Mouse (Mus musculus): ENCODE data around the gene Lrrk1. TPM values are rescaled to one million over a fixed set of nuclear protein-coding genes. Genes with fewer than 3 reads are reported as not detected.

The Lrrk1 gene
- polyA plus RNA-seq, 1 experiment from 2014 or later, result 6.9 TPM

- H3K4me1 ChIP-seq, result no peaks in the 10 kb centered on the region
- H3K4me2 ChIP-seq (replicated peaks), result no peak overlapping the region
- no peaks in the 10 kb centered on the region for H3K36me3 ChIP-seq
- WGBS, result 88% methylated on average over 8 of the region's 8 CpGs
- no peak overlapping the region for H3K27ac ChIP-seq (replicated peaks)
- H3K9ac ChIP-seq (replicated peaks), result no peak overlapping the region
- H3K9me3 ChIP-seq, result no peaks in the 10 kb centered on the region
- no peaks in the 10 kb centered on the region for H3K27me3 ChIP-seq
- no peak for ATAC-seq (ENCODE audit: low FRiP score, low read depth)
- no peak overlapping the region for H3K4me3 ChIP-seq
Observed at GRCm38 (mm10) chr7:66332340-66332739, 55.8 kb downstream of the Lrrk1 start.

- 92% methylated on average over 9 of the region's 9 CpGs for WGBS
- Histone ChIP-seq H3K9ac (replicated peaks) (no peak overlapping the region), H3K9me3 (no peaks in the 10 kb centered on the region), H3K36me3 (no peaks in the 10 kb centered on the region), H3K27me3 (no peaks in the 10 kb centered on the region), H3K4me2 (replicated peaks) (no peak overlapping the region), H3K4me3 (no peak overlapping the region), H3K4me1 (no peaks in the 10 kb centered on the region), H3K27ac (replicated peaks) (no peak overlapping the region)
- no peak for ATAC-seq (ENCODE audit: low FRiP score, low read depth)
Observed at GRCm38 (mm10) chr7:66330610-66331009, 57.5 kb downstream of the Lrrk1 start.

GRCm38 (mm10) chr7:66327516-66327915 is 60.6 kb downstream of the Lrrk1 start:
- Histone ChIP-seq H3K27ac (replicated peaks) (no peak overlapping the region), H3K4me1 (no peaks in the 10 kb centered on the region; the same call in 1 of the 2 replicates), H3K9me3 (no peaks in the 10 kb centered on the region), H3K36me3 (no peaks in the 10 kb centered on the region), H3K4me3 (no peak overlapping the region), H3K4me2 (replicated peaks) (no peak overlapping the region), H3K27me3 (no peaks in the 10 kb centered on the region), H3K9ac (replicated peaks) (no peak overlapping the region)
- no peak for ATAC-seq (ENCODE audit: low FRiP score, low read depth)
- whole genome bisulfite sequencing, result 53% methylated on average over 2 of the region's 2 CpGs

GRCm38 (mm10) chr7:66325419-66326053 is 62.6 kb downstream of the Lrrk1 start:
- no peak for ATAC-seq (ENCODE audit: low FRiP score, low read depth)
- WGBS, result 71% methylated on average over 3 of the region's 3 CpGs
- H3K27ac ChIP-seq (replicated peaks), result no peak overlapping the region

GRCm38 (mm10) chr7:66323252-66324015 is 64.7 kb downstream of the Lrrk1 start:
- Histone ChIP-seq H3K4me2 (replicated peaks) (no peak overlapping the region), H3K36me3 (no peaks in the 10 kb centered on the region), H3K4me3 (no peak overlapping the region), H3K27ac (replicated peaks) (no peak overlapping the region), H3K4me1 (peaks cover 6% of the 10 kb centered on the region), H3K9me3 (no peaks in the 10 kb centered on the region), H3K27me3 (no peaks in the 10 kb centered on the region), H3K9ac (replicated peaks) (no peak overlapping the region)
- no peak for ATAC-seq (ENCODE audit: low FRiP score, low read depth)
- whole genome bisulfite sequencing, result 78% methylated on average over 9 of the region's 9 CpGs

More at GRCm38 (mm10) chr7:66325419-66326053, 62.6 kb downstream of the Lrrk1 start:
- Histone ChIP-seq H3K9ac (replicated peaks) (no peak overlapping the region), H3K36me3 (no peaks in the 10 kb centered on the region), H3K4me1 (peaks cover 6% of the 10 kb centered on the region), H3K27me3 (no peaks in the 10 kb centered on the region), H3K4me3 (no peak overlapping the region), H3K9me3 (no peaks in the 10 kb centered on the region), H3K4me2 (replicated peaks) (no peak overlapping the region)

- Histone ChIP-seq H3K9ac (replicated peaks) (no peak overlapping the region), H3K36me3 (no peaks in the 10 kb centered on the region), H3K27ac (replicated peaks) (no peak overlapping the region), H3K9me3 (no peaks in the 10 kb centered on the region), H3K27me3 (no peaks in the 10 kb centered on the region), H3K4me1 (peaks cover 6% of the 10 kb centered on the region), H3K4me3 (no peak overlapping the region), H3K4me2 (replicated peaks) (no peak overlapping the region)
- no peak; the same call in 1 of the 2 replicates for ATAC-seq (ENCODE audit: low FRiP score, low read depth)
- 61% methylated on average over 5 of the region's 5 CpGs for WGBS
Observed at GRCm38 (mm10) chr7:66320996-66321395, 67.2 kb downstream of the Lrrk1 start.

- H3K4me1 ChIP-seq, result peaks cover 6% of the 10 kb centered on the region; the same call in 1 of the 2 replicates
- H3K4me2 ChIP-seq (replicated peaks), result no peak overlapping the region
- 87% methylated on average over 6 of the region's 6 CpGs for WGBS
- no peak overlapping the region for H3K9ac ChIP-seq (replicated peaks)
- no peak for ATAC-seq (ENCODE audit: low FRiP score, low read depth)
- H3K27ac ChIP-seq (replicated peaks), result no peak overlapping the region
- no peaks in the 10 kb centered on the region for H3K27me3 ChIP-seq
- no peaks in the 10 kb centered on the region for H3K36me3 ChIP-seq
- no peak overlapping the region for H3K4me3 ChIP-seq
- peaks cover 2% of the 10 kb centered on the region; the same call in 1 of the 2 replicates for H3K9me3 ChIP-seq
Observed at GRCm38 (mm10) chr7:66318147-66318546, 70.0 kb downstream of the Lrrk1 start.

- WGBS, result 87% methylated on average over 26 of the region's 26 CpGs
- H3K36me3 ChIP-seq, result no peaks in the 10 kb centered on the region
- H3K9ac ChIP-seq (replicated peaks), result no peak overlapping the region
- H3K4me3 ChIP-seq, result no peak overlapping the region
- peaks cover 2% of the 10 kb centered on the region; the same call in 1 of the 2 replicates for H3K9me3 ChIP-seq
- no peaks in the 10 kb centered on the region for H3K27me3 ChIP-seq
- no peak overlapping the region for H3K27ac ChIP-seq (replicated peaks)
- H3K4me2 ChIP-seq (replicated peaks), result no peak overlapping the region
- H3K4me1 ChIP-seq, result no peaks in the 10 kb centered on the region
- no peak for ATAC-seq (ENCODE audit: low FRiP score, low read depth)
Observed at GRCm38 (mm10) chr7:66310670-66311656, 77.2 kb downstream of the Lrrk1 start.

GRCm38 (mm10) chr7:66309950-66310669 is 78.0 kb downstream of the Lrrk1 start:
- Histone ChIP-seq H3K27me3 (no peaks in the 10 kb centered on the region), H3K27ac (replicated peaks) (no peak overlapping the region), H3K4me3 (no peak overlapping the region), H3K9ac (replicated peaks) (no peak overlapping the region), H3K36me3 (no peaks in the 10 kb centered on the region), H3K4me1 (no peaks in the 10 kb centered on the region), H3K9me3 (no peaks in the 10 kb centered on the region), H3K4me2 (replicated peaks) (no peak overlapping the region)
- WGBS, result 47% methylated on average over 7 of the region's 7 CpGs
- ATAC-seq (ENCODE audit: low FRiP score, low read depth), result no peak

- Histone ChIP-seq H3K4me2 (replicated peaks) (no peak overlapping the region), H3K4me1 (no peaks in the 10 kb centered on the region), H3K36me3 (no peaks in the 10 kb centered on the region), H3K9ac (replicated peaks) (no peak overlapping the region), H3K27me3 (no peaks in the 10 kb centered on the region), H3K9me3 (no peaks in the 10 kb centered on the region), H3K27ac (replicated peaks) (no peak overlapping the region), H3K4me3 (no peak overlapping the region)
- WGBS, result 75% methylated on average over 5 of the region's 5 CpGs
- ATAC-seq (ENCODE audit: low FRiP score, low read depth), result no peak
Observed at GRCm38 (mm10) chr7:66309240-66309949, 78.8 kb downstream of the Lrrk1 start.

Data from midbrain, embryonic 12.5 days (tissue).